Mouse (Mus musculus) limb, embryonic 15.5 days (tissue): ENCODE results near the gene D17H6S53E. TPM values are rescaled to one million over a fixed set of nuclear protein-coding genes. Genes with fewer than 3 reads are reported as not detected.

Source experiments
- polyA plus RNA-seq: library from polyadenylated mRNA; unstranded; fragments of >200 nt; fragmentation: Nextera tagmentation; extraction: Ambion mirVana; gene quantifications from 2 replicates; pipeline ENCODE4 v1.2.1, GENCODE M21; 2015

The D17H6S53E gene
- polyA plus RNA-seq, 1 experiment from 2014 or later: 10.5 TPM

Other genes with a start within 250 kb of the D17H6S53E start
- gene Zbtb12, start 246.9 kb upstream of the D17H6S53E start, polyA plus RNA-seq: 1.7 and 2.8 TPM in 2 replicates
- gene Gm20547, start 244.3 kb upstream of the D17H6S53E start, polyA plus RNA-seq: not detected in 2 replicates
- gene C2, start 228.1 kb upstream of the D17H6S53E start, polyA plus RNA-seq: 4.6 and 5.2 TPM in 2 replicates
- 64.6 and 78.1 TPM in 2 replicates for gene Ehmt2, start 227.9 kb upstream of the D17H6S53E start, polyA plus RNA-seq
- gene Slc44a4, start 211.9 kb upstream of the D17H6S53E start, polyA plus RNA-seq: 0.17 TPM in 1 of 2 replicates, not detected in the other
- 20.1 and 20.5 TPM in 2 replicates for gene Neu1, start 195.1 kb upstream of the D17H6S53E start, polyA plus RNA-seq
- 3.3 and 3.6 TPM in 2 replicates for gene Hspa1b, start 167.1 kb upstream of the D17H6S53E start, polyA plus RNA-seq
- gene Gm20481, start 156.5 kb upstream of the D17H6S53E start, polyA plus RNA-seq: not detected in 2 replicates
- gene Hspa1a, start 154.2 kb upstream of the D17H6S53E start, polyA plus RNA-seq: 31.7 and 32.0 TPM in 2 replicates
- gene Hspa1l, start 153.7 kb upstream of the D17H6S53E start, polyA plus RNA-seq: 0.46 and 0.65 TPM in 2 replicates
- gene Lsm2, start 144.5 kb upstream of the D17H6S53E start, polyA plus RNA-seq: 143 and 159 TPM in 2 replicates
- gene Vars, start 125.4 kb upstream of the D17H6S53E start, polyA plus RNA-seq: 94.4 and 95.1 TPM in 2 replicates
- gene Vwa7, start 109.8 kb upstream of the D17H6S53E start, polyA plus RNA-seq: 0.18 and 0.20 TPM in 2 replicates
- 8.9 and 9.4 TPM in 2 replicates for gene Sapcd1, start 98.4 kb upstream of the D17H6S53E start, polyA plus RNA-seq
- gene Msh5, start 79.6 kb upstream of the D17H6S53E start, polyA plus RNA-seq: 3.0 and 3.5 TPM in 2 replicates
- gene Clic1, start 76.4 kb upstream of the D17H6S53E start, polyA plus RNA-seq: 351 and 363 TPM in 2 replicates
- gene Ddah2, start 67.3 kb upstream of the D17H6S53E start, polyA plus RNA-seq: 321 and 336 TPM in 2 replicates
- 181 and 203 TPM in 2 replicates for gene Ly6g6c, start 61.0 kb upstream of the D17H6S53E start, polyA plus RNA-seq
- 1.0 and 1.4 TPM in 2 replicates for gene Mpig6b, start 60.2 kb upstream of the D17H6S53E start, polyA plus RNA-seq
- gene Ly6g6e, start 49.5 kb upstream of the D17H6S53E start, polyA plus RNA-seq: 50.6 and 53.7 TPM in 2 replicates
- gene Ly6g6d, start 48.3 kb upstream of the D17H6S53E start, polyA plus RNA-seq: 1.1 and 2.4 TPM in 2 replicates
- 0.13 and 0.20 TPM in 2 replicates for gene Ly6g6f, start 40.8 kb upstream of the D17H6S53E start, polyA plus RNA-seq
- gene Abhd16a, start 37.1 kb upstream of the D17H6S53E start, polyA plus RNA-seq: 101 and 112 TPM in 2 replicates
- not detected in 2 replicates for gene Ly6g5c, start 18.1 kb upstream of the D17H6S53E start, polyA plus RNA-seq
- 0.78 and 0.99 TPM in 2 replicates for gene Ly6g5b, start 10.9 kb upstream of the D17H6S53E start, polyA plus RNA-seq
- gene Gpank1, start 4.9 kb upstream of the D17H6S53E start, polyA plus RNA-seq: 16.8 and 17.4 TPM in 2 replicates
- 293 and 297 TPM in 2 replicates for gene Csnk2b, start 4.3 kb upstream of the D17H6S53E start, polyA plus RNA-seq
- 0.52 and 2.0 TPM in 2 replicates for gene Apom, start 5.7 kb downstream of the D17H6S53E start, polyA plus RNA-seq
- gene Bag6, start 8.8 kb downstream of the D17H6S53E start, polyA plus RNA-seq: 49.6 and 51.8 TPM in 2 replicates
- gene Prrc2a, start 38.5 kb downstream of the D17H6S53E start, polyA plus RNA-seq: 142 and 147 TPM in 2 replicates
- 14.6 and 18.6 TPM in 2 replicates for gene Aif1, start 49.7 kb downstream of the D17H6S53E start, polyA plus RNA-seq
- gene Lst1, start 62.1 kb downstream of the D17H6S53E start, polyA plus RNA-seq: 25.8 and 27.5 TPM in 2 replicates
- gene Ltb, start 68.1 kb downstream of the D17H6S53E start, polyA plus RNA-seq: 1.0 and 1.2 TPM in 2 replicates
- gene Tnf, start 75.6 kb downstream of the D17H6S53E start, polyA plus RNA-seq: 0.64 and 0.82 TPM in 2 replicates
- gene Lta, start 79.0 kb downstream of the D17H6S53E start, polyA plus RNA-seq: 0.37 TPM in 1 of 2 replicates, not detected in the other
- 0.41 and 0.77 TPM in 2 replicates for gene Gm16181, start 94.5 kb downstream of the D17H6S53E start, polyA plus RNA-seq
- 3.7 and 3.8 TPM in 2 replicates for gene Atp6v1g2, start 107.3 kb downstream of the D17H6S53E start, polyA plus RNA-seq
- 11.2 and 11.8 TPM in 2 replicates for gene Nfkbil1, start 109.4 kb downstream of the D17H6S53E start, polyA plus RNA-seq
- 401 and 418 TPM in 2 replicates for gene Ddx39b, start 115.4 kb downstream of the D17H6S53E start, polyA plus RNA-seq
- 84.7 and 93.0 TPM in 2 replicates for gene H2-D1, start 136.4 kb downstream of the D17H6S53E start, polyA plus RNA-seq
- not detected in 2 replicates for gene H2-Q1, start 194.0 kb downstream of the D17H6S53E start, polyA plus RNA-seq
- gene H2-Q2, start 215.9 kb downstream of the D17H6S53E start, polyA plus RNA-seq: 0.20 and 0.29 TPM in 2 replicates